Mouse (Mus musculus) CH12.LX (cell line): ENCODE data around the gene Tspan9. TPM values are rescaled to one million over a fixed set of nuclear protein-coding genes. Genes with fewer than 3 reads are reported as not detected.

ENCODE experiments used
- DNase-seq: peaks from one replicate; pipeline ENCODE4 v3.0.0-alpha.2; 2013; ENCODE audit errors: extremely low read depth
- H3K27ac ChIP-seq: 2 replicates; pipeline ENCODE4 v1.5.1; 2012; ENCODE audit warnings: low read depth, mild to moderate bottlenecking, control low read depth, moderate library complexity; ENCODE audit not compliant: insufficient read depth
- H3K27me3 ChIP-seq: replicated peaks from 2 replicates; pipeline ENCODE3; 2012; ENCODE audit warnings: inconsistent platforms
- H3K36me3 ChIP-seq, 2 experiments: replicated peaks in 1 of 2; 2 replicates each; pipeline versions ENCODE3 to v1.6.1; 2012; ENCODE audit warnings: inconsistent platforms in 1 of 2, low read length in 1 of 2, mild to moderate bottlenecking in 1 of 2, mixed read lengths in 1 of 2, moderate library complexity in 1 of 2; ENCODE audit not compliant: control insufficient read depth in 1 of 2, insufficient read depth in 1 of 2
- H3K4me1 ChIP-seq, 2 experiments: 2 replicates each; pipeline ENCODE4 v1.6.1; 2012; ENCODE audit warnings: inconsistent platforms in 1 of 2, moderate library complexity in 1 of 2; ENCODE audit not compliant: insufficient read depth in 2 of 2, control insufficient read depth in 1 of 2
- H3K4me2 ChIP-seq: 2 replicates; pipeline ENCODE4 v1.6.1; 2012; ENCODE audit warnings: low read depth, mild to moderate bottlenecking, control low read depth; ENCODE audit not compliant: poor library complexity, insufficient read depth, severe bottlenecking
- H3K4me3 ChIP-seq, 3 experiments: fragments of 150-350 bp in 1 of 3; sonication (generic) in 1 of 3; replicated peaks in 1 of 3; 2 replicates each; pipeline versions ENCODE3 to v1.5.1; 2011 to 2012; ENCODE audit warnings: low read depth in 2 of 3, low read length in 2 of 3, mild to moderate bottlenecking in 2 of 3, moderate library complexity in 2 of 3, control low read depth in 1 of 3, improper control_type of control experiment in 1 of 3, inconsistent platforms in 1 of 3, mixed read lengths in 1 of 3; ENCODE audit not compliant: poor library complexity in 1 of 3
- H3K79me2 ChIP-seq: replicated peaks from 2 replicates; pipeline ENCODE4 v1.6.1; 2012; ENCODE audit warnings: mild to moderate bottlenecking, moderate library complexity; ENCODE audit not compliant: control insufficient read depth, poor library complexity, insufficient read depth, severe bottlenecking; ENCODE audit errors: extremely low read depth
- H3K9ac ChIP-seq: 2 replicates; pipeline ENCODE4 v1.6.1; 2012; ENCODE audit warnings: low read depth, mild to moderate bottlenecking, control low read depth, moderate library complexity; ENCODE audit not compliant: insufficient read depth
- H3K9me3 ChIP-seq: replicated peaks from 2 replicates; pipeline ENCODE3; 2012; ENCODE audit warnings: low read length, inconsistent platforms, mixed read lengths
- CHD1 ChIP-seq: IDR thresholded peaks from 2 replicates; pipeline ENCODE4 v1.6.1; 2012; ENCODE audit warnings: low read depth, low read length, improper control_type of control experiment, inconsistent platforms
- CTCF ChIP-seq, 2 experiments: IDR thresholded peaks in 1 of 2; conservative IDR thresholded peaks in 1 of 2; 2 replicates each; pipeline ENCODE4 v1.5.1; 2011 to 2012; ENCODE audit warnings: low read depth in 2 of 2, low read length in 2 of 2, improper control_type of control experiment in 1 of 2, inconsistent platforms in 1 of 2, mild to moderate bottlenecking in 1 of 2, moderate library complexity in 1 of 2
- EP300 ChIP-seq: IDR thresholded peaks from 2 replicates; pipeline ENCODE4 v1.6.1; 2011; ENCODE audit warnings: low read length, improper control_type of control experiment
- GABPA ChIP-seq: IDR thresholded peaks from 2 replicates; pipeline ENCODE4 v1.6.1; 2012; ENCODE audit warnings: low read depth, low read length, improper control_type of control experiment, inconsistent platforms; ENCODE audit not compliant: insufficient replicate concordance
- JUN ChIP-seq: IDR thresholded peaks from 2 replicates; pipeline ENCODE4 v1.6.1; 2011; ENCODE audit warnings: low read depth, mild to moderate bottlenecking, low read length, improper control_type of control experiment, moderate library complexity; ENCODE audit not compliant: insufficient read depth
- MAFK ChIP-seq: IDR thresholded peaks from 2 replicates; pipeline ENCODE4 v1.6.1; 2011; ENCODE audit warnings: low read length, improper control_type of control experiment; ENCODE audit not compliant: insufficient replicate concordance
- MAZ ChIP-seq: IDR thresholded peaks from 2 replicates; pipeline ENCODE4 v1.6.1; 2012; ENCODE audit warnings: low read depth, mild to moderate bottlenecking, inconsistent platforms, low read length, improper control_type of control experiment, moderate library complexity
- NELFE ChIP-seq: IDR thresholded peaks from 2 replicates; pipeline ENCODE4 v1.6.1; 2011; ENCODE audit warnings: low read depth, low read length, improper control_type of control experiment
- NRF1 ChIP-seq: IDR thresholded peaks from 2 replicates; pipeline ENCODE4 v1.6.1; 2014; ENCODE audit warnings: low read depth, mild to moderate bottlenecking, inconsistent platforms, low read length, improper control_type of control experiment, moderate library complexity
- POLR2A ChIP-seq: IDR thresholded peaks from 2 replicates; pipeline ENCODE4 v1.6.1; 2011; ENCODE audit warnings: low read depth, mild to moderate bottlenecking, improper control_type of control experiment, low read length
- RAD21 ChIP-seq: IDR thresholded peaks from 2 replicates; pipeline ENCODE4 v1.6.1; 2011; ENCODE audit warnings: low read depth, mild to moderate bottlenecking, low read length, improper control_type of control experiment, moderate library complexity
- SMC3 ChIP-seq: IDR thresholded peaks from 2 replicates; pipeline ENCODE4 v1.6.1; 2011; ENCODE audit warnings: low read depth, low read length, improper control_type of control experiment
- TBP ChIP-seq: conservative IDR thresholded peaks from 2 replicates; pipeline ENCODE4 v1.6.1; 2011; ENCODE audit warnings: low read depth, low read length, improper control_type of control experiment
- USF1 ChIP-seq: IDR thresholded peaks from 2 replicates; pipeline ENCODE4 v1.6.1; 2014; ENCODE audit warnings: low read depth, mild to moderate bottlenecking, inconsistent platforms, low read length, improper control_type of control experiment
- USF2 ChIP-seq: conservative IDR thresholded peaks from 2 replicates; pipeline ENCODE4 v1.6.1; 2011; ENCODE audit warnings: low read depth, low read length, improper control_type of control experiment
- ZC3H11A ChIP-seq: IDR thresholded peaks from 2 replicates; pipeline ENCODE4 v1.6.1; 2012; ENCODE audit warnings: low read depth, mild to moderate bottlenecking, inconsistent platforms, low read length, improper control_type of control experiment
- ZKSCAN1 ChIP-seq: IDR thresholded peaks from 2 replicates; pipeline ENCODE4 v1.6.1; 2012; ENCODE audit warnings: low read depth, inconsistent platforms, low read length, improper control_type of control experiment, borderline replicate concordance
- dilution Hi-C: fragments of 300-500 bp; cut with MboI; formaldehyde crosslinking; loops from 2 replicates; pipeline ENCODE4 v1.14.3; 2020; ENCODE audit warnings: low sequenced_read_pairs; ENCODE audit not compliant: extremely low pct_unique_long_range_greater_than_20kb, extremely low pct_ligation_motif_present
- in situ Hi-C: fragments of 300-500 bp; cut with MboI; formaldehyde crosslinking; loops from 3 replicates; pipeline ENCODE4 v1.14.3; 2019; ENCODE audit warnings: low sequenced_read_pairs, low pct_ligation_motif_present, low pct_unique_long_range_greater_than_20kb, mixed read lengths
- polyA plus RNA-seq: library from polyadenylated mRNA; unstranded; fragments of >175 nt; gene quantifications from 2 replicates; pipeline ENCODE4 v1.2.1, GENCODE M21; 2012; ENCODE audit warnings: low read depth; ENCODE audit not compliant: insufficient read length
- total RNA-seq, 2 experiments: library from RNA; depleted of rRNA; stranded (reverse); fragments of 300-350 nt in 1 of 2; fragments of >200 nt in 1 of 2; gene quantifications; 2 replicates each; pipeline ENCODE4 v1.2.3; 2012 to 2014

Gene Tspan9
- total and polyA plus RNA-seq, 3 experiments = 0.40 to 0.98 (median 0.71) TPM

GRCm38 (mm10) chr6:128179651-128180050, 36.3 kb upstream of the Tspan9 start:
- Histone ChIP-seq H3K79me2 (no peaks in the 10 kb centered on the region), H3K27me3 (peaks cover 43% of the 10 kb centered on the region), H3K4me2 (no peak overlapping the region)
- in situ Hi-C loops (no loop called here), dilution Hi-C loops (no loop called here)
- no peak for DNase-seq
- no peak for TF ChIP-seq TBP
- no peak for TF ChIP-seq EP300
- no peak for TF ChIP-seq USF1
- TF ChIP-seq CHD1 = no peak
- no peak for TF ChIP-seq MAFK
- TF ChIP-seq POLR2A = no peak
- TF ChIP-seq JUN = no peak
- no peak for TF ChIP-seq MAZ
- no peak for TF ChIP-seq ZC3H11A
- no peak for TF ChIP-seq NELFE
- TF ChIP-seq ZKSCAN1 = no peak
- TF ChIP-seq, all 38 proteins: peak for 0
- Histone ChIP-seq H3K9ac (no peak overlapping the region), H3K27ac (no peak overlapping the region), H3K36me3 (no peaks in the 10 kb centered on the region), H3K9me3 (no peaks in the 10 kb centered on the region), H3K4me3 (no peak overlapping the region), H3K4me1 (no peaks in the 10 kb centered on the region)

GRCm38 (mm10) chr6:128179247-128179646, 35.9 kb upstream of the Tspan9 start:
- H3K4me2 ChIP-seq = no peak overlapping the region
- H3K9ac ChIP-seq = no peak overlapping the region
- H3K27me3 ChIP-seq = peaks cover 39% of the 10 kb centered on the region
- TF ChIP-seq RAD21 (peak; percentile 38), USF2 (no peak), NRF1 (no peak), GABPA (no peak), ZKSCAN1 (no peak), CTCF (conservative IDR thresholded peaks at IDR 0.05 in 1 of 2, IDR thresholded peaks at IDR 0.05 in 1 of 2; ENCODE audit: low read depth in 2 of 2, low read length in 2 of 2) (peak in 1 of 2 experiments; percentile 54; a peak in 2 of 4 replicates), SMC3 (0 out of 2 replicates have a peak, but pooled peaks have one; percentile 17)
- TF ChIP-seq, all 38 proteins: peak for 3
- no peaks in the 10 kb centered on the region for H3K9me3 ChIP-seq
- no peaks in the 10 kb centered on the region for H3K36me3 ChIP-seq
- DNase-seq = no peak
- dilution Hi-C loops (no loop called here), in situ Hi-C loops (no loop called here)
- H3K4me3 ChIP-seq = no peak overlapping the region
- no peak overlapping the region for H3K27ac ChIP-seq
- no peaks in the 10 kb centered on the region for H3K4me1 ChIP-seq
- no peaks in the 10 kb centered on the region for H3K79me2 ChIP-seq
